Mouse (Mus musculus) large intestine, adult 2 months (tissue): Measurements from ENCODE around the gene Atg10. TPM values are rescaled to one million over a fixed set of nuclear protein-coding genes. Genes with fewer than 3 reads are reported as not detected.

Source experiments
- DNase-seq: peaks from one replicate; pipeline ENCODE4 v3.0.0-alpha.2; 2012; ENCODE audit warnings: low read depth, low spot score
- WGBS: fragments of 180-500 bp; shearing (Covaris S2); methylation state at CpG from one replicate; pipeline ENCODE4 v1.1.7; 2018; 5-methylcytosine and 5-hydroxymethylcytosine counted together
- polyA plus RNA-seq: library from polyadenylated mRNA; depleted of rRNA; stranded (reverse); fragments of >200 nt; gene quantifications from 2 replicates; pipeline ENCODE4 v1.2.3, GENCODE M21; 2012

Atg10 gene
- polyA plus RNA-seq, 1 experiment: 1.0 TPM

DNA sequence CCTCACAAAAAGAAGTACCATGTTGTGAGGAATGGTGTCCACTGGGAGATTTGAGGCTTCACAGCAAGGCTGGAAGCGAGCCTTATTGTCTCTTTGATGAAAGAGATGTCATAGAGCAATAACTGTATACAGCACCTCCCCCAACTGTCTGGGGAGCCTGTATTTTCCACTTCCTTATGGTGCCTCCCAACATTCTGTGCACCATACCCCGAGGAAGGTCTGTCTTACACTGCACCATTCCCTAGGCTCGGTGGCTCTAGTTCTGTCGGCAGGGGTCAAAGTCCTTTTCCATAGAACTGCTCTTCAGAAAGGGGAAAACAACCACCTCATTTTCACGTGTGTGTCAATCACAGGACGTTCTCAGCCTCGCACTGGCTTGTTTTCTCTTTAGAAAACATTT, 69.1 kb downstream of the Atg10 start:
- DNase-seq: no peak
- 40% methylated on average over 7 of the region's 7 CpGs for WGBS

DNA sequence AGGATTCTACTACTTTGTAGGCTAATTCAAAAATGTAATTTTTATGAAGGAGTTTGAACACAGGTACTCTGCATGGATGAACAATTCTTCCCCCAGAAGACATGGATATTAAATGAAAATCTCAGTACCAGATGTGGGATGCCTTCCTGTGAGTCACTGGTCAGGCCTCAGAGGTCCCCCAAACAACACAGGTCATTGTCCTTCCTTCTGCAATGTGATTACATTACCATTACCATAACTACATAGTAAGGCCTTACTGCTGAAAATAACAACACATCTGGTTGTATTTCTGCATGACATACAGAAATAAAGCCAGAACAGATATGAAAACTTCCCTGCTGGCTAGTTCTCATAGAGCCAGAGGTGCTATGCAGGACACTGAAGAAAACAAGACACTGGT, 87.4 kb downstream of the Atg10 start:
- no peak for DNase-seq

DNA sequence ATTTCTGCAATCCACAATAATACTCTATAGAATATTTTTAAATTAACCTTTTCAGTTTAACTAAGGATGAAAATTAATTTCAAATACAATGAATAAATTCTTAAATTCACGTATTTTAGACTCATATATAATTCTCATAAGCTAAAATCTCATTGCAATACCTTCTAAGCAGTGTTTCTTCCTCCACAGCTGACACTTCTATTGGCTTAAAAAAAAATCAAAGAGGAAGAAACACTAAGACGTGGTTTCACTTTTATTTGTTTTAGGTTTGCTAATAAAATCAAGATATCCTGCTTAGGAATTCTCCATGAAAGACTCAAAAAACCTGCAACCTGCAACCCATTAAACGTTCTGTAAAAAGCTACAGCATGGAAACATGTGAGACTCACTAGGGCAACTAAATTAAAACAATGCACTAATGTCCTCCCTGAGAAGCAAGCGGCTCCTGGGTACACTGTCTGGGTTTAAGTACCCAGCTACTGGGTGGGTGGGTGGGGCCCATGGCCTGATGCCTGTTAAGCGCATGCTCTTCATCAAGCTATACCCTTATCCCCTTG, 90.4 kb downstream of the Atg10 start:
- no peak for DNase-seq
- 65% methylated on average over 5 of the region's 5 CpGs for WGBS

DNA sequence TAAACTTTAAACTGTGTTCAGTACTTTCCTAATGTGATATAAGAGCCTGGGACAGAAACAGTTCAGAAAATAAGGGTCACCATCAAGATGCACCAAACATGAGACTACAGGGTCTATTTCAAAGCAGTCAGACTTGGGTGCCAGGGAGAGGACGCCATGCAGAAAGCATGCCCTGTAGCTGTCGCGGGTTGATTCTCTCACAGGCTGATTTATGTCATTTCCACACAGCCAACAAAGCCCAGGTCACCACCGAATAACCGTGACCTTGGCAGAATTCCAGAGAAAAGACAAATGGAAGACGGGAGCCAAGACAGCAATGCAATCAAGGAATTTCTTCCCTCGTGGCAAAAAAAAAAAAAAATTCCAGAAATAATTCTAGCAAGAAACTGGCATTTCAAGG, 94.7 kb downstream of the Atg10 start:
- DNase-seq: no peak
- WGBS: 16% methylated on average over 7 of the region's 7 CpGs

DNA sequence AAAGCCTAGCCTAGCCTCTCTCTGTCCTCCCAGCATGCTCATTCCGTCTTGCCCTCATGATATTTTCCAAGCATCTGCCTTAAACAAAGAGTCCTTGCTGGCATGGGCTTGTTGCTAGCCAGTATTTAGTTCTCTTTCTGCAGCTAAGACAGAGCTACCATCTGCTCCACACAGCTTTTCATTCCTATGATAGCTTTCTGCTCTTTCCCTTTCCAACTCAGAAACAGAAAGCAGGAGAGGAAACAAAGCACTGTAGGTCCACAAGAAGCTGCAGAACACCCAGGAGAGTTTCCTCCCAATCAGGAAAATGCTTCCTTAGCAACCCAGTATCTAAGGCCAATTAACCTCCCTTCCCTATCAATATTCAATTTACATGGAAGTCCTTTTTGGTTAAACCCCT, 95.2 kb downstream of the Atg10 start:
- DNase-seq: no peak
- WGBS: 75% methylated on average over 1 of the region's 1 CpGs

DNA sequence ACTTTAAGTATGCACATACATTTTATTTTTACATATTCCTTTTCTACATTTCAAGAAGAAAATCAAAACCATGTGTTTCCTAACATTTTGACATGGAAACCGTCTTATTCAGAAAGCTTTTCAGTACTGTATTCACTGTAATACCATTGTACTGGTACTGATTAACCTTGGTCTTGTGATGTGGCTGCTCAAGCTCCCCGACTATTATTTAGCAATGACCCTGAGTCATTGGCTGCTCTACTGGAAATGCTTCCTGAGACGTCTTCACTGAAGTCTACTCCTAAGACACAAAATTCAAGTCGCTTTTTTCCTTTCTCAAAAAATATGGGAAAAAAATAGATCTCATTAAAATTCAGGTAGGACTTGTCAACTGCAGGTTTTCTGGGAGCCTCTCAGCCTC, 105.6 kb downstream of the Atg10 start:
- DNase-seq: no peak
- 92% methylated on average over 4 of the region's 4 CpGs for WGBS

DNA sequence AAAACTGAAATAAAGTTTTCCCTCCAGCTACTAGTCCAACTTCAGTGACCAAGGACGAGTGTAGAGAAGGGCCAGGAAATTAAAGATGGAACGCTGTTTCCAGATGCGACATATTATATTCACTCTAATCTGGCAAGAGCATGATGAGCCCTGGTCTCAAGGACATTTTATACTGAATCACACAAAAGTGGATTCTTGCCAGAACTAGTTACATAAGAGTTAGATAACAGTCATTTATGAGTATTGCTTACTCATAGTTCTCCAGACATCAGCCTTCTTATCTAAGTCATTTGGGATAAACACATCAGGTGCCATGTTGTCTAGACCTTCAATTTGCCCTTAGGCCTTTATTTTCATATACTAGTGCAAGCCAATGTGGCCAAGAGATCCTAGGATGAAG, 108.9 kb downstream of the Atg10 start:
- 79% methylated on average over 3 of the region's 3 CpGs for WGBS
- DNase-seq: no peak

DNA sequence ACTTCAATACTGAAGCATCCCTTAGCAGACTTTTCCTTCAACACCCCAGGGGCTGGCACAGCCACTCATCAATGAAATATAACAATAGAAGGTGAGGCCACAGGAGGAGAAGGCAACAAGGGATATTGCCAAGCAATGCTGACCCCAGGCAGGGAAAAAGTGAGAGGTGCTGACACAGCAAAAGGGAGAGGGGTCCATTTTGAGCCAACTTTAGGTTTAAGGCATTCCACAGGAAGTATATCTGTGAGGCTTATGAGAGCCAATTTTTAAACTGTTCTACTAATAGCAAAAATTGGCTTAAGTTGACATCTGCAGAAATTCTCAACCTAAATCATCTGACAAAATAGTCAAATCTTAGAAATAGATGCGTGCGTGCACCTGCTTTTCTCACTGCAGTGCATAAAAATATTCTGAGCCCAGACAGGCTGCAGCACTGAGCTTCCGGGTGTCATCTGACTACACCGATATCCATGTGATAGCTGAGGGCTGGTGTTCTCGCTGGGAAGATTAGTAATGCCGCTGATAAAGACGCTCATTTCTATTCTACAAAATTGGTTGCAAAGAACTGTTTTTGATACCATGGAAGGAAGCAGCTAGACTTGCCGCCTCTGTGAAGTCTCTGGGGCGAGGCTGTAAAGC, 116.3 kb downstream of the Atg10 start:
- WGBS: 92% methylated on average over 9 of the region's 9 CpGs
- DNase-seq: no peak

DNA sequence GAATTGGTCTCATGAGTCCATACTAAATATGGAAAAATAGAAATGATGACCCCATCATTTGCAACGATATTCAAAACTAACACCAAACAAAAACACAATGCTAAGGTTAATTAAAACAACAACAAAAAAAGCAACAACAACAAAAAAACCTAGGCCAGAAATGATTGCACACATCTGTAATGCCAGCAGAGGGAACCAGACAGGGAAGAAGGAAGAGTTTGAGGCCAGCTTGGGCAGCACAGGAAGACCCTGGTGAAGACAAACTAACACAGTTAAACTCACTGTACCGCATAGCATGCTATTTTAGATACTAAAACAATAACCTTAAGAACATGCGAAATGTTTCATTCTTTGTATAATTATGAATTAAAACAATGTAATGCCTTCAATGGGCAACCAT, 121.5 kb downstream of the Atg10 start:
- DNase-seq: no peak
- 92% methylated on average over 3 of the region's 3 CpGs for WGBS

DNA sequence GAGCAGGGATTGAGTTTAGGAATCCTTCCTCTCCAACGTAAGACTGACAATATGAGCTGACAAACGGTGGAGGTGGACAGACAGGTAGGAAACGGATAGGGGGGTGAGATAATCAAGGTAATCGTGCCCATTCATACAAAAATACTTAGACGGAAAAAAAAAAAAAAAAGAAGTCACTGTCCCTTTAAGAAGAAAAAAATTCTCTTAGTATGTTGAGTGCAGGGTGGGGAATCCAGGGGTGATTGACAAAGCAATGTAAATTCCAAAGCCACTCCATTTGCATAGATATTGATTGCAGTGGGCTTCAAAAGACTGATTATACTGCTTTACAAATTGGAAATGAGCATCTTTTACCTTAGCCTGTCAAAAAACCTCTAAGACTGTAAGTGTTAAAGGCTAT, 123.4 kb downstream of the Atg10 start:
- 76% methylated on average over 5 of the region's 5 CpGs for WGBS
- no peak for DNase-seq

DNA sequence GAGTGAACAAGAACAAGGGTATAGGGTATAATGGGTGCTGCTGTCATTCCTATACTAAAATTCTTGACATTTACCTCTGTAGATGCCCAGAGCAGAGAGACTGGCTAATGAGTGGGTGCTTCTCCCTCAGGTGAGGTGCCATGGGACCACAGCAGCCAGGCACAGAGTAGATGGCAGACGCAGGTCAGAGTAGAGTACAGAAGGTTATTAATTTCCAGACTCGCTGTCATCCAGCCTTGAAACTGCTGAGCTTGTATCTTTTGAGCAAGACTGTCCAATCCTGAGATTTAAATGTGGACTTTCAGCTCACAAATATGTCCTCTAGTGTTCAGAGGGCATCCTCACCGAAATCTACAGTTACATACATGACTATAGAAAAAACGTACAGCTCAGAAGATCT, 128.9 kb downstream of the Atg10 start:
- 87% methylated on average over 4 of the region's 4 CpGs for WGBS
- no peak for DNase-seq

DNA sequence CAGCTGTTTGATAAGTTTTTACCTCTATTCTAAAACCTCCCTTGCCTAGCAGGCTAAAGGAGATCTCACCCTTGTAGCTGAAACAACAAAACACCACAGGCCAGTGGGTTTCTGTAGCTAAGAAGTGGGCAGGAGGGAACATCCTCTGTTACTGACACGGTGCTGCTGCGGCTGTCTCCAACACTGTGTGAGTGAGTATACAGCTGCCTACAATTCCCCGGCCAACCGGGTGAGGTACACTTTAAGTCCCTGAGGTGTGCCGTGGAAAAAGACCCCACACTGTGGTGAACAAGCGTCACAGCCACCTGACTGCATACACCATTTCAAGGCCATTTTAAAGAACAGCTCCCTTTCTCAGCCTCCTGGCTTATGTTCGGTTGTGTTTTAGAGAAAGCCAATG, 129.6 kb downstream of the Atg10 start:
- DNase-seq: no peak
- WGBS: 48% methylated on average over 7 of the region's 7 CpGs

DNA sequence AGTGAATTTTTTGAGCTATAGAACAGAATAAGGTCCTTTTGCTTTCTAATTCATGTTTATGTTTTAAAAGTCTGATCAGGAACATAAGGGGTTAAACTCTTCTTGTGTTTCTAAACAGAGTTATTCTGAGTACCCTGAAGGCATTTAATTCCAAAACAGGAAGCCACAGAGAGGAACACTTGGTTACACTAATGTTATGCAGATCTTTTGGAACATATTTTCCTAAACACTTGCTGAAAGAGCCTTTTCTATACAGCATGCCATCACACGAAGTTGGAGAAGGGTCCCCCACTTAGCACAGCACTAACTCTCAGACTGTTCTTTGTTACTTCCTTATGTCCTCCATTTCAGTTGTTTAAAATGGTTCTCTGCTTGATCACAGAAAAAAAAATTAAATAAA, 130.2 kb downstream of the Atg10 start:
- DNase-seq: no peak
- 27% methylated on average over 1 of the region's 1 CpGs for WGBS

DNA sequence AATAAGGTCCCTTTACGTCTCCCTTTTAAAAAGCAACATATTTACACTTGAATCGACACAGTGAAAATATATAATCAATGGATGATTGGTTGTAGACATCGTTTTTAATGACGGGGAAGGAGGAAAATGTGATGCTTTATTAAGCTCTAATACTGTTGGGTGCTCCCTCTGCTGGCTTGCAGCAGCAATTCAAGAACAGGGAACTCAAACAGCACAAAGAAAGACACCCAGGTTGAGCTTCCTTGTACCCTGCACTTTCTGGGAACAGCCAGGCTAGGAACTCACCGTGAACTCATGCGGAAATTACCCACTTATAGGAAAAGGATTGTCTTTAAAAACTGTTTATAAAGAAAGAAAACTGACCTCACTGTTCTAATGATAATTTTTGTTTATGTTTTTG, 130.6 kb downstream of the Atg10 start:
- DNase-seq: no peak
- 29% methylated on average over 6 of the region's 6 CpGs for WGBS

DNA sequence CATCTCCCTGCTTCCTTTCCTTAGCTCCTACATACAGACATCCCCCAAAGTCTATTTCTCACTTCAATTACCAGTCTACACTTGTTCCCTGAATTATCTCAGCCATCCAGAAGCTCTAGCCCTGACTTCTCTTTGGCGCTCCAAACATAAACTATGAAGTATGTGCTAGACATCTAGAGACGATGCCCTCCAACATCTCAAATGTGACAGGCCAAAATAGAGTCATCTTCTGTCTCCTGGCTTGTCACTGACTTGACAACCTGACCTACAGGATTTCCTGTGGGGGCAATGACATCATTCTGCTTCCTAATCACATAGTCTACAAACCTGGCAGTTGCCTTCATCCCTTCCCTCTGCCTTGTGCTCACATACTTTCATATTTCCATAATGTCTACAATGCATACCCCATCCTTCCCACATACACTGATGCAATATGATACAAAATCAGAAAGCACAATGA, 132.0 kb downstream of the Atg10 start:
- no peak for DNase-seq
- 82% methylated on average over 2 of the region's 2 CpGs for WGBS

DNA sequence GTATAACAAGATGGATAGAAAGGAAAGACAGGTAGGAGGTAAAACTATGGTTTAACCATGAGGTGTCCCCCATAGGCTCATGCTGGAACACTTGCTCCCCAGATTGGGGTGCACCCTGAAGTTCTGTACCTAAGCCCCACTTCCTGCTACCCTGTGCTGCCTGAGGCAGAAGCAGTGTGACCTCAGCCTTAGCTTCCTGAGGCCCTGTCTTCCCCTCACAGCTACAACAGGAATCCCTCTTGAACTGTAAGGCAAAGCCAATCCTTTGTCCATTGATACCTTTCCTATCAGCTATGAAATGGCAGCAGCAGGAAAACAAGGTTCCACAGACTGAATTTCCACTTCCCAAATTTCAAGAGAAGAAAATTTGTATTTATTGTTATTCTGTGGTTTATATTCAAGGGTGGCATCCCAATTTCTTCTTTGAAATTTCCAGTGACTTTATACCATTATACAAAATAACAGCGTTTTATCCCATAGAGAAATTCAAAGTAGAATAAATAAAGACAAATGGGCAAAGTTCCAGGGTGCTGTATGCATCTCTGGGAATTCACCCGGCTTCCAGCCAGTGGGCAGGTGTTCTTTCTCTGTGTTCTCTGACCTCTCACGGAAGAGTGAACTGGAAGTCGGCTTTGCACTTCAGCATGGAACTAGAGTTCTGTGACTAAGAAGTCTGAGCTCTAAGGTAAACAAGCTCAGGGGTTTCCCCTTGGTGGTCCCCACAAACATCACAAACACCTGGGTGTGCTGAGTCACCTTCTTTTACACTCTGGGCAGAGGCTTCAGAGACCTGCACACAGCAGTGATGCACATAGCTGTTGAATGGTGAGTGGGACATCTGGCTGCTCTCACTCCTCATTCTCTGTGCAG, 132.7 kb downstream of the Atg10 start:
- 18% methylated on average over 4 of the region's 4 CpGs for WGBS
- DNase-seq: no peak

DNA sequence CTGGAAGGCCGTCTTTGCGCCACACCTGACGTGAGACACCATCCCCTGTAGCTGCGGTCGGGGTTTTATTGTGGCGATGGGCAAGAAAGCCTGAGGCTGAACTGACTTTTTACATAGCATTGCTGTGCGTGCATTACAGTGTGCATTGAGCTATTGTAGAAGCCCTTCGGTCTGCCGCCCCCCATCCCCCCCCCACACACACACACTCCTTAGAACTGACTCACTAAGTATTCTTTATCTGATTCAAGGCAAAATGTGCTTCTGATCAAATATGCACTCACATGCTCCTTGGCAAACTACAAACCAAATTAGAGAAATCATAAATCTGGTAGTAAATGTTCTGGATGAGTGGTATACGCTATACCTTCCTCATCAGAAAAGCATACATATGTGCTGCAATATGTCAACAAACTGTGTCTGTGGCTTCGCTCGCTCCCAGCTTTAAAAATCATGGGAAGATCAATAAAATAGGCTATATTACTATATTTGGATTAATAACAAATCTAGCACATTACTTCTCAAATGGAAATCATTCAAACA, 137.3 kb downstream of the Atg10 start:
- no peak for DNase-seq
- 92% methylated on average over 12 of the region's 12 CpGs for WGBS

DNA sequence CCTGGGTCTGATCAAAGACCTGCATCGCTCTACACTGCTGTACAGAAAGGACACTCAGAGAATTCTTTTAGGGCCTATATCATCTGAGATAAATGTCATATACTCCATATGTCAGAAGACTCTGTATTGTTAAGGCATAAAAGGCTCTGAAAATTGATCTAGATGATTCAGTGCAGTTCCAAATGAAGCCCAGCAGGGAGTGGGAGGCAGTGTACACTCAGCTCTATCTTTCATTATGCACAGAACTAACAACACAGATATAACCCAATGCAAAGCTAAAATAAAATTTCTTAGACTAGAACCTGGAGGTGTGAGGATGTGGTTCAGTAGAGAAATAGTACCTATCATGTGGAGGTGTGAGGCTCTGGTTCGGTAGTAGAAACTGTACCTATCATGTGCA, 151.4 kb downstream of the Atg10 start:
- WGBS: 92% methylated on average over 2 of the region's 2 CpGs
- no peak for DNase-seq

DNA sequence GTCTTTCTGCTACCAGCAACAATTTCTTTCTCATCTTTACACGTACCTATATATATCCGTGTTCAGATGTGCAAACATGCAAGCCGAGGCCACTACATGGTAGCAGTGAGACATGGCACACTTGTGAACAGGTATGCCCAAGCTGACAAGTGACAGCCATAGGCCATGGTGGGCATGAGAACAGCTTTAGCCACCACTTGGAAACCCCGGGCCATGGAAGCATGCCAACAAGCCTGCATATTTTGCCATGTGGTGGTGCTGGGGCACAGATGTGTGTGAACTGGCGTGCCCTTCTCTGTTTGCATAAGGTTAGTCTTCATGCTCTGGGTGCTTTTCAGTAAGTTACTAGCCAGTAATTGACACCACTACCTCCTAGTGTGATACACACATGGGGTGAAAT, 162.9 kb downstream of the Atg10 start:
- 79% methylated on average over 5 of the region's 5 CpGs for WGBS
- no peak for DNase-seq

DNA sequence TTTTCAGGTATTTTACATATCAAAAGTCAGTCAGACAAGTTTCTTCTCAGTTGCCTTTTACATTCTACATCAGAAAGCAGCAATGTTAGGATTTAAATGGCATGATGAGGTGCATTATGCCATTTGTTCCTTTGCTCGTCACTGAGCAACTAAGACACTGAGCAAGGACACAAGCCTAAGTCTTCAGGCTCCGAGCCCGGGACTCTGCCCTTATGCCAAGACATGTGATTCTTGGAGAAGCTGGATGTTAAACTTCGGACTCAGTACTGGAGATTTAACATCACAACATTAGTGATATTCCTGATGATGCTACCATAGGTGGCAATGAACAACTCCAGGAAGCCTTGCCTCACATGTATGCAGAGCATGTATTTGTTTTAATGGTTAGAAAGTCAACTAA, 175.6 kb downstream of the Atg10 start:
- 91% methylated on average over 4 of the region's 4 CpGs for WGBS
- no peak for DNase-seq

DNA sequence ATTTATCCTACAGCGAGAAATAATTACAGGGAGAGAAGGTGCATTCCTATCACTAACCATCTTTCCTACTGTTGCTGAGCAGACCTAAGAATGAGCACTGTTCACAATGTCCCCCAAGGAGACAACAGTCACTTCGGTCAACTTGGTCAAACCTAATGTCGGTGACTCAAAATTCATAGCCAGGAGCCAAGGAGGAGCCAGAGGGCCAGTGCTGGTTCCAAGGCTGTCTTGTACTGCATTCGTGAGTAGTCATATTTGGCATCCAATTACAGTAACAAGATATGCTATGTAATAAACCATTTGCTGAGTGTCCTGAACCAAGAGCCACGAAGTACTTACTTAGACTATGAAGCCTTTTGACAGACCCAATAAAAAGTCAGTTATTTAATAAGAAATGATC, 176.9 kb downstream of the Atg10 start:
- no peak for DNase-seq
- 81% methylated on average over 5 of the region's 5 CpGs for WGBS
